27 mouse cellular contexts compared by ENCODE assay signal in genomic region chr17:31677507-31677906, GRCm38 (mm10). TPM values are rescaled to one million over a fixed set of nuclear protein-coding genes. Genes with fewer than 3 reads are reported as not detected.
DNase-seq lines count a peak whose midpoint lies in the region; ATAC-seq and TF ChIP-seq lines count a peak whose summit lies in the region.
"Had no signal": no experiment of that assay in that cellular context is flagged by ENCODE, and none has a peak within 500 bp of the region (broad histone marks: within the 10 kb centered on the region; RNA-seq: fewer than 3 reads in every experiment).

TSS of gene Cryaa (plus strand) at chr17:31677807.

- no peak for TF ChIP-seq CTCF in CH12.LX (conservative IDR thresholded peaks at IDR 0.05 in 1 of 2, IDR thresholded peaks at IDR 0.05 in 1 of 2; ENCODE audit: low read depth in 2 of 2, low read length in 2 of 2)
- TF ChIP-seq CTCF in E14TG2a.4 (conservative IDR thresholded peaks at IDR 0.05; ENCODE audit: low read length), result no peak

- ATAC-seq in heart, embryonic 12.5 days (ENCODE audit: insufficient number of reproducible peaks, low FRiP score), result no peak
- ATAC-seq in embryonic facial prominence, embryonic 12.5 days (ENCODE audit: insufficient number of reproducible peaks, insufficient read depth, low FRiP score, low TSS enrichment), result no peak
- ATAC-seq in erythroblast, adult 5-6 weeks (replicated peaks; ENCODE audit: low FRiP score, poor library complexity, severe bottlenecking), result no peak
- no peak for ATAC-seq in neural tube, embryonic 15.5 days (ENCODE audit: low FRiP score)
- ATAC-seq: activated CD4-positive, CD25-positive, alpha-beta regulatory T cell, adult 4 months; forebrain, embryonic 14.5 days; forebrain, embryonic 16.5 days; Patski had no signal

- no peak for TF ChIP-seq RAD21 in CH12.LX (IDR thresholded peaks at IDR 0.05; ENCODE audit: low read depth, low read length)

- H3K9ac ChIP-seq in heart, embryonic 12.5 days, result no peak within 1 kb of the TSS
- H3K9ac ChIP-seq in CH12.LX (ENCODE audit: insufficient read depth, low read depth), result no peak within 1 kb of the TSS
- H3K9ac ChIP-seq in embryonic facial prominence, embryonic 12.5 days, result no peak within 1 kb of the TSS
- H3K9ac ChIP-seq in neural tube, embryonic 15.5 days (replicated peaks), result no peak within 1 kb of the TSS
- H3K9ac ChIP-seq: embryonic facial prominence, embryonic 13.5 days; forebrain, embryonic 12.5 days had no signal

- TF ChIP-seq EP300 in CH12.LX (IDR thresholded peaks at IDR 0.05; ENCODE audit: low read length), result no peak

- TF ChIP-seq POLR2A in CH12.LX (IDR thresholded peaks at IDR 0.05; ENCODE audit: low read depth, low read length), result no peak

- H3K9me3 ChIP-seq in heart, embryonic 10.5 days, result no peaks in the 10 kb centered on the region
- H3K9me3 ChIP-seq in heart, embryonic 12.5 days (replicated peaks), result no peaks in the 10 kb centered on the region
- H3K9me3 ChIP-seq in CH12.LX (replicated peaks; ENCODE audit: low read length), result no peaks in the 10 kb centered on the region
- H3K9me3 ChIP-seq in E14TG2a.4 (ENCODE audit: low read length), result no peaks in the 10 kb centered on the region
- H3K9me3 ChIP-seq in embryonic facial prominence, embryonic 12.5 days, result no peaks in the 10 kb centered on the region
- H3K9me3 ChIP-seq in neural tube, embryonic 15.5 days (replicated peaks), result no peaks in the 10 kb centered on the region
- H3K9me3 ChIP-seq: embryonic facial prominence, embryonic 13.5 days; forebrain, embryonic 10.5 days; forebrain, embryonic 12.5 days; G1E had no signal

- peak within 1 kb of the TSS; percentile 2; the same call in 1 of the 2 replicates for H3K27ac ChIP-seq in heart, embryonic 10.5 days
- H3K27ac ChIP-seq in heart, embryonic 12.5 days (ENCODE audit: poor library complexity, severe bottlenecking), result no peak within 1 kb of the TSS
- no peak within 1 kb of the TSS for H3K27ac ChIP-seq in CH12.LX (ENCODE audit: insufficient read depth, low read depth)
- no peak within 1 kb of the TSS for H3K27ac ChIP-seq in embryonic facial prominence, embryonic 12.5 days
- H3K27ac ChIP-seq in neural tube, embryonic 15.5 days (replicated peaks), result no peak within 1 kb of the TSS
- H3K27ac ChIP-seq: embryonic facial prominence, embryonic 13.5 days; forebrain, embryonic 10.5 days; forebrain, embryonic 12.5 days had no signal

- no peak within 1 kb of the TSS for H3K4me2 ChIP-seq in heart, embryonic 12.5 days
- H3K4me2 ChIP-seq in CH12.LX (ENCODE audit: insufficient read depth, low read depth, poor library complexity, severe bottlenecking), result peak within 1 kb of the TSS; percentile 13; the same call in 1 of the 2 replicates
- H3K4me2 ChIP-seq in embryonic facial prominence, embryonic 12.5 days (replicated peaks), result no peak within 1 kb of the TSS
- no peak within 1 kb of the TSS for H3K4me2 ChIP-seq in neural tube, embryonic 15.5 days
- H3K4me2 ChIP-seq: embryonic facial prominence, embryonic 13.5 days; forebrain, embryonic 12.5 days had no signal

- in situ Hi-C loops in CH12.LX (cut with MboI; ENCODE audit: low pct_ligation_motif_present, low pct_unique_long_range_greater_than_20kb, low sequenced_read_pairs), result no loop called here

- DNase-seq in heart, embryonic 10.5 days (ENCODE audit: low spot score), result no peak
- DNase-seq in CH12.LX (ENCODE audit: extremely low read depth), result no peak
- no peak for DNase-seq in kidney, postnatal 14 days
- DNase-seq: adrenal gland, adult 8-10 months; adrenal gland, postnatal 14 days; adrenal gland, postnatal 36 days; cerebellum, adult 11-12 months; cerebellum, adult 2 months; cerebellum, adult 9-10 months; cerebellum, postnatal 10 days; cerebellum, postnatal 25 days had no signal

- dilution Hi-C loops in CH12.LX (cut with MboI; ENCODE audit: extremely low pct_ligation_motif_present, extremely low pct_unique_long_range_greater_than_20kb, low sequenced_read_pairs), result no loop called here

- 65% methylated on average over 8 of the region's 8 CpGs for WGBS in heart, embryonic 10.5 days
- 67% methylated on average over 8 of the region's 8 CpGs for WGBS in heart, embryonic 12.5 days
- 72% methylated on average over 8 of the region's 8 CpGs for WGBS in embryonic facial prominence, embryonic 12.5 days
- WGBS in neural tube, embryonic 15.5 days, result 84% methylated on average over 8 of the region's 8 CpGs

- H3K27me3 ChIP-seq in heart, embryonic 10.5 days (ENCODE audit: insufficient read depth, poor library complexity, severe bottlenecking), result peaks cover 45% of the 10 kb centered on the region
- peaks cover 47% of the 10 kb centered on the region for H3K27me3 ChIP-seq in heart, embryonic 12.5 days (replicated peaks)
- peaks cover 29% of the 10 kb centered on the region for H3K27me3 ChIP-seq in CH12.LX (replicated peaks)
- H3K27me3 ChIP-seq in E14TG2a.4 (ENCODE audit: insufficient read depth, low read length), result peaks cover 36% of the 10 kb centered on the region
- 0 out of 2 replicates have a peak, but pooled peaks cover 2% of the 10 kb centered on the region for H3K27me3 ChIP-seq in embryonic facial prominence, embryonic 12.5 days
- no peaks in the 10 kb centered on the region for H3K27me3 ChIP-seq in neural tube, embryonic 15.5 days (replicated peaks)
- H3K27me3 ChIP-seq: Patski had no signal

- peaks cover 7% of the 10 kb centered on the region; the same call in 1 of the 2 replicates for H3K4me1 ChIP-seq in heart, embryonic 10.5 days
- no peaks in the 10 kb centered on the region for H3K4me1 ChIP-seq in heart, embryonic 12.5 days (replicated peaks)
- H3K4me1 ChIP-seq in CH12.LX (ENCODE audit: control insufficient read depth in 1 of 2, insufficient read depth in 2 of 2) (peaks cover 17 to 25% of the 10 kb centered on the region in 2 experiments), E14TG2a.4 (replicated peaks; ENCODE audit: low read depth, low read length) (peaks cover 21% of the 10 kb centered on the region)
- no peaks in the 10 kb centered on the region for H3K4me1 ChIP-seq in embryonic facial prominence, embryonic 12.5 days
- no peaks in the 10 kb centered on the region for H3K4me1 ChIP-seq in neural tube, embryonic 15.5 days
- H3K4me1 ChIP-seq: embryonic facial prominence, embryonic 13.5 days; forebrain, embryonic 10.5 days; forebrain, embryonic 12.5 days had no signal

- no peaks in the 10 kb centered on the region for H3K79me2 ChIP-seq in CH12.LX (replicated peaks; ENCODE audit: control insufficient read depth, extremely low read depth, insufficient read depth, poor library complexity, severe bottlenecking)

- H3K36me3 ChIP-seq in heart, embryonic 10.5 days, result no peaks in the 10 kb centered on the region
- H3K36me3 ChIP-seq in heart, embryonic 12.5 days, result no peaks in the 10 kb centered on the region
- H3K36me3 ChIP-seq in CH12.LX (replicated peaks in 1 of 2; ENCODE audit: control insufficient read depth in 1 of 2, insufficient read depth in 1 of 2, low read length in 1 of 2) (no peaks in the 10 kb centered on the region), E14TG2a.4 (ENCODE audit: insufficient read depth, low read length) (no peaks in the 10 kb centered on the region)
- no peaks in the 10 kb centered on the region for H3K36me3 ChIP-seq in embryonic facial prominence, embryonic 12.5 days
- no peaks in the 10 kb centered on the region for H3K36me3 ChIP-seq in neural tube, embryonic 15.5 days
- H3K36me3 ChIP-seq: embryonic facial prominence, embryonic 13.5 days; forebrain, embryonic 10.5 days; forebrain, embryonic 12.5 days; G1E had no signal

- H3K4me3 ChIP-seq in heart, embryonic 10.5 days, result no peak within 1 kb of the TSS
- H3K4me3 ChIP-seq in heart, embryonic 12.5 days, result no peak within 1 kb of the TSS
- H3K4me3 ChIP-seq in CH12.LX (replicated peaks in 1 of 3; ENCODE audit: low read depth in 2 of 3, low read length in 2 of 3, poor library complexity in 1 of 3), result no peak within 1 kb of the TSS
- peak within 1 kb of the TSS; percentile 51 for H3K4me3 ChIP-seq in E14TG2a.4 (replicated peaks; ENCODE audit: low read length)
- H3K4me3 ChIP-seq in embryonic facial prominence, embryonic 12.5 days, result no peak within 1 kb of the TSS
- H3K4me3 ChIP-seq in neural tube, embryonic 15.5 days (replicated peaks), result no peak within 1 kb of the TSS
- H3K4me3 ChIP-seq: embryonic facial prominence, embryonic 13.5 days; erythroblast, embryonic 14.5 days; forebrain, embryonic 10.5 days; forebrain, embryonic 12.5 days had no signal

TF ChIP-seq in CH12.LX, 34 proteins besides CTCF, POLR2A, EP300 and RAD21:
- TF ChIP-seq KAT2A (IDR thresholded peaks at IDR 0.05; ENCODE audit: insufficient replicate concordance, low read length), result no peak
- TF ChIP-seq MYC (IDR thresholded peaks at IDR 0.05; ENCODE audit: low read depth, low read length), result no peak
- TF ChIP-seq ELF1 (IDR thresholded peaks at IDR 0.05; ENCODE audit: low read depth, low read length), result no peak
- no peak for TF ChIP-seq JUN (IDR thresholded peaks at IDR 0.05; ENCODE audit: insufficient read depth, low read depth, low read length)
- no peak for TF ChIP-seq MAX (IDR thresholded peaks at IDR 0.05; ENCODE audit: low read length)
- no peak for TF ChIP-seq SMC3 (IDR thresholded peaks at IDR 0.05; ENCODE audit: low read depth, low read length)
- no peak for TF ChIP-seq SIN3A (IDR thresholded peaks at IDR 0.05; ENCODE audit: low read length)
- TF ChIP-seq MEF2A (IDR thresholded peaks at IDR 0.05; ENCODE audit: borderline replicate concordance, low read depth, low read length), result no peak
- TF ChIP-seq TBP (conservative IDR thresholded peaks at IDR 0.05; ENCODE audit: low read depth, low read length), result no peak
- no peak for TF ChIP-seq PAX5 (IDR thresholded peaks at IDR 0.05; ENCODE audit: low read length)

RNA-seq across cellular contexts. Expression of gene Cryaa, which starts in this region (rescaled TPM):
- polyA plus RNA-seq in heart, embryonic 10.5 days (2016; fragmentation: Nextera tagmentation; extraction: Ambion mirVana), result not detected in 2 replicates
- polyA plus RNA-seq in heart, embryonic 12.5 days (2016; fragmentation: Nextera tagmentation; extraction: Ambion mirVana), result 0.44 TPM in 1 of 2 replicates, not detected in the other
- total RNA-seq in CH12.LX (2012; rRNA removed) (0.17 and 0.51 TPM in 2 replicates), CH12.LX (2014; rRNA removed) (not detected in 2 replicates)
- polyA plus RNA-seq in CH12.LX (2012; ENCODE audit: insufficient read length, low read depth), result not detected in 2 replicates
- 112 and 283 TPM in 2 replicates for polyA plus RNA-seq in embryonic facial prominence, embryonic 12.5 days (2016; fragmentation: Nextera tagmentation; extraction: Ambion mirVana)
- total RNA-seq in erythroblast, adult 5-6 weeks (2015; ENCODE audit: low replicate concordance), result not detected in 2 replicates
- total RNA-seq in erythroblast, adult 5-6 weeks (2017; ENCODE audit: low replicate concordance), result not detected in 2 replicates
- 0.14 TPM in 1 of 2 replicates, not detected in the other for polyA plus RNA-seq in neural tube, embryonic 15.5 days (2015; fragmentation: Nextera tagmentation; extraction: Ambion mirVana)
- total RNA-seq: adrenal gland, adult 18-20 months; adrenal gland, adult 8-10 months; adrenal gland, postnatal 14 days; adrenal gland, postnatal 36 days; G1E had no signal
- polyA plus RNA-seq: activated CD4-positive, CD25-positive, alpha-beta regulatory T cell, adult 4 months; C2C12; embryonic facial prominence, embryonic 13.5 days; erythroblast, embryonic 14.5 days; forebrain, embryonic 10.5 days; forebrain, embryonic 12.5 days; forebrain, embryonic 16.5 days; G1E; Patski had no signal

Comparison
In these comparisons a context has a peak if more than half of its experiments do, and no peak if none do; other contexts are left out.
1. RNA of gene Cryaa (polyA plus RNA-seq): 112 to 283 TPM in embryonic facial prominence, embryonic 12.5 days; 0.14 TPM in neural tube, embryonic 15.5 days, not detected in heart, embryonic 10.5 days, 0.44 TPM in heart, embryonic 12.5 days and not detected in CH12.LX; every median in the first group is over 10 times any median in the second.